Mouse (Mus musculus): Measurements from ENCODE around the gene Ran.

- TF ChIP-seq POLR2A (IDR thresholded peaks at IDR 0.05; ENCODE audit: borderline replicate concordance, extremely low read depth, insufficient read depth, insufficient read length, poor library complexity, severe bottlenecking) = no peak
- no peak for TF ChIP-seq CTCF (IDR thresholded peaks at IDR 0.05; ENCODE audit: borderline replicate concordance, extremely low read depth, insufficient read depth, insufficient read length)
Measured at GRCm38 (mm10) chr5:128987141-128987954, 32.5 kb upstream of the Ran start.
